Mouse (Mus musculus): Measurements from ENCODE around the gene Tex33.

Gene Tex33

GRCm38 (mm10) chr15:78395478-78395962 lies at the start of gene Tex33:
Gene Tex33, minus strand, starts transcription at chr15:78395912.
- DNase-seq (ENCODE audit: low spot score), result no peak

GRCm38 (mm10) chr15:78443857-78444256 lies 48.1 kb upstream of the Tex33 start:
- DNase-seq (ENCODE audit: low spot score), result no peak

GRCm38 (mm10) chr15:78442231-78442630 lies 46.5 kb upstream of the Tex33 start:
- DNase-seq (ENCODE audit: low spot score), result no peak

GRCm38 (mm10) chr15:78438973-78439372 lies 43.3 kb upstream of the Tex33 start:
- no peak for DNase-seq (ENCODE audit: low spot score)

GRCm38 (mm10) chr15:78438505-78438904 lies 42.8 kb upstream of the Tex33 start:
- DNase-seq (ENCODE audit: low spot score), result no peak

- no peak for DNase-seq (ENCODE audit: low spot score)
These were observed 42.3 kb upstream of the Tex33 start for GRCm38 (mm10) chr15:78438018-78438394.

- no peak for DNase-seq (ENCODE audit: low spot score)
These were observed 41.7 kb upstream of the Tex33 start for GRCm38 (mm10) chr15:78437237-78438017.

- peak; percentile 74 for DNase-seq (ENCODE audit: low spot score)
These were observed 40.9 kb upstream of the Tex33 start for GRCm38 (mm10) chr15:78436380-78437192.

- no peak for DNase-seq (ENCODE audit: low spot score)
These were observed 40.0 kb upstream of the Tex33 start for GRCm38 (mm10) chr15:78435681-78436080.

- DNase-seq (ENCODE audit: low spot score), result no peak
These were observed 39.3 kb upstream of the Tex33 start for GRCm38 (mm10) chr15:78434896-78435520.

GRCm38 (mm10) chr15:78431541-78432121 lies 35.9 kb upstream of the Tex33 start:
- DNase-seq (ENCODE audit: low spot score), result no peak

GRCm38 (mm10) chr15:78430874-78431273 lies 35.2 kb upstream of the Tex33 start:
- DNase-seq (ENCODE audit: low spot score), result no peak

- no peak for DNase-seq (ENCODE audit: low spot score)
These were observed 34.3 kb upstream of the Tex33 start for GRCm38 (mm10) chr15:78429871-78430622.

GRCm38 (mm10) chr15:78429139-78429459 lies 33.4 kb upstream of the Tex33 start:
- DNase-seq (ENCODE audit: low spot score), result no peak

- no peak for DNase-seq (ENCODE audit: low spot score)
These were observed 32.9 kb upstream of the Tex33 start, which contains the start of gene Kctd17 for GRCm38 (mm10) chr15:78428391-78429138. Gene Kctd17, plus strand, starts transcription at chr15:78428564.

- DNase-seq (ENCODE audit: low spot score), result no peak
These were observed 29.5 kb upstream of the Tex33 start for GRCm38 (mm10) chr15:78425230-78425629.

GRCm38 (mm10) chr15:78424507-78424906 lies 28.8 kb upstream of the Tex33 start:
- DNase-seq (ENCODE audit: low spot score), result no peak

- no peak for DNase-seq (ENCODE audit: low spot score)
These were observed 26.6 kb upstream of the Tex33 start for GRCm38 (mm10) chr15:78422046-78422956.

GRCm38 (mm10) chr15:78420395-78420794 lies 24.7 kb upstream of the Tex33 start:
- DNase-seq (ENCODE audit: low spot score), result no peak

GRCm38 (mm10) chr15:78416937-78417336 lies 21.2 kb upstream of the Tex33 start:
- no peak for DNase-seq (ENCODE audit: low spot score)

Data from layer of hippocampus, adult 9-10 months (tissue).